Mouse (Mus musculus) forelimb bud, embryonic 11.5 days (tissue): ENCODE results near the gene Mpo.

Experiments used
- DNase-seq: peaks from one replicate; pipeline ENCODE4 v3.0.0-alpha.2; 2012; ENCODE audit warnings: low read depth, low spot score

Gene Mpo

GRCm38 (mm10) chr11:87758161-87758911 is 35.0 kb upstream of the Mpo start:
- no peak for DNase-seq

GRCm38 (mm10) chr11:87758957-87759608 is 34.3 kb upstream of the Mpo start:
- DNase-seq: no peak

DNA sequence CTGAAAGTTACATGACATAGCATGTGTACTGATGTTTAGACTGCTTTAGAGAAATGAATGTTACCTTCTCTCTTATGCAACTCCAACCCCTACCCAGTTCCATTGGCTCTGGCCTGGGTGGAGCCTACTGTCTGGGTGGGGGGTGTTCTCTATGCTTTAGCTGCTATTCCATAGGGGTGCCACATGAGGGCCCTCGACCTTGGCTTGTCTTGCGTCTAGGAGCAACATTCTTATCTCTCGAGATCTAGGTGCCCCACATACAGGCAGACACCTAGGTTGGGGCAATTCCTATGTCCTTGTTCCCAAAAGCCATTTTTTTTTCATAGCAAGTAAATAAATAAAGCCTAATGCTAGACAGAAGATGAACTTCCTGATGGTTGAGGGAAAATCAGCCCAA is 33.8 kb upstream of the Mpo start:
- no peak for DNase-seq

DNA sequence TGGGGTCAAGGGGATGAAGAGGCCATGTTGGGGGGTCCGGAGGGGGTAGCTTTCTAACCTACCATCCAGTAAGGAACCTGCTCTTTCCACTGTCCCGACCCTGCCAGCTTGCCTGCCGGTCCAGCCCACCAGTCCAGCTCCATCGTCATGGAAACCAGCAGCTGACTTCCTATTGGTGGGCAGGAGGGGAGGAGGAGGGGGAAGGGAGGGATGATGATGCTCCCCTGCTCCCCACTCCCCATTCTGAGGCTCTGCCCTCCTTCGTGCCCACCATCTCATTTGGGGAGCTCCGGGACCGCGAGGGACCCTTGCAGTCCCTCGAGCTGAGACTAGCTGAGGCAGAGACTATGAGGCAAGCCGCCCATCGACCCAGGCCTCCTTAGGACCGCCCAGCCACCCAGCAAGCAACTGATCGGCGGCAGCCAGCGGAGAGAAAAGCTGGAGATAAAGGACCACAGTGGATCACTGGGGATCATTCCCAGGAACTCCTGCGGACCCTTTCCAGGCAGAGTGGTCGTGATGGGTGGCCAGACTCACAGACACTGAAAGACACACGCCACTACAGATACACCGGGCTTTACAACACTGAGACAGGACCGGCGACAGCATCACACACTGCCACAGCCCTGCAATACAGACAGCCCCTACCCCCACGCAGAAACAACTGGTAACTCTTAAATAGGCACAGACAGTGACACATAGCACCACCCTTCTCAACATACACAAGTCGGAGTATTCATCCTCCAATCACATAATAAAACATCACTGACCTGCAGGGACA is 32.9 kb upstream of the Mpo start, which contains the start of gene Tspoap1:
Tspoap1 (plus strand) TSS at position 241 of the 781 bp plus-strand sequence.
- DNase-seq: no peak

DNA sequence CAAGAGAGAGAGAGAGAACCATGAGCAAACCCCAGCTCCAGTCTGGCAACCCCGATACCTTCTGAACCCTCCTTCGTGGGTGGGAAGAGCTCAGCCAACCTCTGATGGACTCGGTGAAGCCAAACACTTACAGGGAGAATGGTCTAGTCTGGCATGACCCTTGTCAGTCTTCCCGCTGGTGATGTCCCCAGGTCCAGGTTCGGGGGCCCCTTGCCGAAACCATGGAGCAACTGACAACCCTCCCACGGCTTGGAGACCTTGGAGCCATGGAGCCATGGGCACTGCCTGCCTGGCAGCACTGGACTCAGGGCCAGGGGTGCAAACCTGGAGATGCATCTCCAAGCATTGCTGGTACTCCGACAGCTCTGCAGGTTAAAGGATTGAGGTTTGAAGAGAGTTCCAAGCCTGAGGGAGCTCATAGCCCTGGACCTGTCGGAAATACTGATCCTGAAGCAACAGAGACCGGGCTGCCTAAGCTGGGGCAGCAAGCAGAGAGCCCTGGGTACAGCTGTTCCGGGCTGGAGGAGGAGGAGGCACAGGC is 32.1 kb upstream of the Mpo start:
- no peak for DNase-seq

GRCm38 (mm10) chr11:87761806-87762701 is 31.3 kb upstream of the Mpo start:
- no peak for DNase-seq

- no peak for DNase-seq
Observed at GRCm38 (mm10) chr11:87762702-87763385, 30.5 kb upstream of the Mpo start.

DNA sequence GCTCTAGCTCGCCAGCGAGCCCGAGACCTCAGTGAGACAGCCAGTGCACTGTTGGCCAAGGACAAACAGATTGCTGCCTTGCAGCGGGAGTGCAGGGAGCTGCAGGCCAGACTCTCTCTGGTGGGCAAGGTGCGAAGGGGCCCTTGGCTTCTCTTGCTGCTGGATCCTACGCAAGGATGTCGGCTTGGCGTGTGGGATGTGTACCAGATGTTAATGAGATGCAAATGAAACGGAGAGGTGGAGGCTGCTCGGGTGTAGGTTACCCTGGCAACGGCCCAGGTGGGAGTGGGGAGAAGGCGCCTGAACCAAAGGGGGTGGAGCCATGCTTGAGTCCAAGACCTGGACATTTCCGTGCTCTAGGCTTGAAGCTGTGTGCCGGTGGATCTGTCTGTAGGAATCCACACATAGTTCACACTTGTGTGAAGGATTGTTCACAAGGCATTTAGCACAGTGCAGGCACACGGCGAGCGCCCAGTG is 29.8 kb upstream of the Mpo start:
- DNase-seq: peak; percentile 63

- DNase-seq: no peak
Observed at GRCm38 (mm10) chr11:87763988-87764876, 29.1 kb upstream of the Mpo start.

GRCm38 (mm10) chr11:87768745-87769144 is 24.6 kb upstream of the Mpo start:
- no peak for DNase-seq

DNA sequence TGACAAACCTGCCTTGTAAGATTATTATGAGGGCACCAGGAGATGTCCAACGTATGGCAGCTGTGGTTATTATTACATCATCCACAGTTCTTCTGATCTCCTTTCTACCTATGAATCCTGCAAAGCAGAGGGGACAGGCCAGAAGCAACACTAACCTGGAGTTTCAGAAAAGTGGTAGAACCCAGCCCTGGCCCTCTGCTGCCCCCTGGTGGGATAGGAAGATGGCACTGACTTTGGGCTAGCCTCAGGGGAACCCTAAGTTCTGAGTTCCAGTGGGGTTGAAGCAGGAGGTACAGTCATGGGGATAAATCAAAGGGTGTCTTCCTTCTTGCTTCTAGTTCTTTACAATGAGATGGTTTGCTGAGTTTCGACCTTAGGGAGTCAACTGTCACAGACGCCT is 22.4 kb upstream of the Mpo start:
- peak; percentile 57 for DNase-seq

DNA sequence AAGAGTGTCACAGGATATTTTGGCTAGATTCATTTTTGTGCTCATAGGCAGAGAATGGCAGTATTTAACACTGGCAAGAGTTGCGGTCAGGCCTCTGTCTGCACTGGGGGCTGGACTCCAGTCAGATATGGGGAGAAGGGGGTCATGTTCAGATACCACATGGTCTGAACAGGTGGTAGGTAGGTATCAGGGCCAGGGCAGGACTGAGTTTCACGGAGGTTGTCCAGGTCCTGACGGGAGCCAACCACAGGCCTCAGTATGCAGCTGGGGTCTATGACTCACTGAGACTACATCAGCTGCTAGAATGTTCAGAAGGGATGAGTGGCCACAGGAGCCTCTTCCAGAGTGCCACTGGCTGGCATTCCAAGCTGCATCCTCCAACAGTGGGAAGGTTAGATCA is 21.0 kb upstream of the Mpo start:
- DNase-seq: no peak

- peak; percentile 73 for DNase-seq
Observed at GRCm38 (mm10) chr11:87778100-87778765, 15.1 kb upstream of the Mpo start.

DNA sequence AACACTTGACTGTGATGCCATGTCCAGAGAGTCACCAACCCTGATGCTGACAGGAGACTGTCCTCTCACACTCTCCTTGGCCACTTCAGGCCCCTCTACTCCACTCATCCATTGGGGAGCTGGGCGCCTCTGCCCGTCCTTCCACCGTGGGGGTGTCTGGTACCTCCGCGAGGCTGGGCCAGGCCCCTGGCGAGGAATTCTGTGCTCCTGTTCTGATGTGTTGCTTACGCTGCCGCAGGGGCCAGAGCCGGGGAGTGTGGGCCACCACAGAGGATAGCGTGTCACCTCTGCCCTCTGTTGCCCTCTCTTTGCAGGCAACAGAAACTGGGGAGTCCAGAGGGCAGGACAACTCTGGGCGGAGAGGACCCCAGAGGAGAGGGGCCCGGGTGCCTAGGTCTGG is 14.5 kb upstream of the Mpo start:
- DNase-seq: no peak

GRCm38 (mm10) chr11:87779392-87779791 is 14.0 kb upstream of the Mpo start:
- no peak for DNase-seq

DNA sequence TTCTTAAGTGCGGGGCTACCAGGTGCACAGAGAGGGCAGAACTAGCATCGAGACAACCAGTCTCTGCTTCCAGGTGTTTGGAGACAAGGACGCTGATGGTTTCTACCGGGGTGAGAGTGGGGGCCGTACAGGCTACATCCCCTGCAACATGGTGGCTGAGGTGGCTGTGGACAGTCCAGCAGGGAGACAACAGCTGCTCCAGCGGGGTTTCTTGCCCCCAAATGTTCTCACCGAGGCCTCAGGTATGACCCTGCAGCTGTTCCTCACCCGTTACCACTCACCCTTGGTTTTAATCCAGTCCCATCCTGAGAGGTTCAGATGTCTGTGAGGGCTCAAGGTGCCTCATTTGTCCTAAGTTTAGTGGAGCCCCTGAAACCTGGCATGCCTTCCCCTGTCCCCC is 13.3 kb upstream of the Mpo start:
- no peak for DNase-seq

- DNase-seq: no peak
Observed at GRCm38 (mm10) chr11:87790088-87790487, 3.3 kb upstream of the Mpo start.

DNA sequence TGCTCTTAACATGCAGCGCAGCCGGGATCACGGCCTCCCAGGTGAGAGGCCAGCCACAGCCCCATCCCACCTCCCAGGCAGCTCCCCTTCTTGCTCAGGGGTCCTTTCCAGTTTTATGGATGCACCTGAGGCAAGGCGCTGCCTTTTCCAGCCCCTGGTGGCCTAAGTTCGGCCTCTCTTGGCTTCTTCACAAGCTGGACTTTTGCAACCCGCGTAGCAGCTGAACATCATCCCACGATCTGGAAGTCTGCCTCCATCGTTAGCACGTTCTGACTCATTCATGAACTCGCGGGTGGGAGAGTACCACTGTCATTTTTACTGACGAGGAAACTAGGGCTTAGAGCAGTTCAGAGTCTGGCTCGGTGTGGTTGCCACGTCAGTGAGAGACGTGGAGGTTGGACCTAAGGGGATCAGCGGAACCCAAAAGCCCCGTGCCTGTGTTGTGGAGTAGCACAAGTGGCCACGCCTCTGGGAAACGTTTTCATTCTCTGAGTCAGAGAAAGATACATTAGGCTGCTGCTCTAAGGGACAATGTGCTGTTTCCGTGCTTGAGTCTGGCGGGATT is 8.4 kb downstream of the Mpo start:
- no peak for DNase-seq

GRCm38 (mm10) chr11:87802621-87803020 is 9.2 kb downstream of the Mpo start:
- no peak for DNase-seq
